Mouse (Mus musculus): ENCODE data around the gene Pole2. TPM values are rescaled to one million over a fixed set of nuclear protein-coding genes. Genes with fewer than 3 reads are reported as not detected.
A peak's percentile ranks its signal among the peaks of the same experiment; 100 is the strongest.
"Not testable (repeated sequence)": the region's sequence is repeated elsewhere in the genome, so short reads cannot be mapped to it uniquely, and the experiment has no call there.

Gene Pole2
- polyA plus RNA-seq, 1 experiment from 2014 or later: 31.1 TPM

- Histone ChIP-seq H3K36me3 (peaks cover 17% of the 10 kb centered on the region), H3K9ac (peak overlapping the region; percentile 78), H3K27me3 (replicated peaks) (no peaks in the 10 kb centered on the region), H3K27ac (peak overlapping the region; percentile 79), H3K4me2 (peak overlapping the region; percentile 92), H3K9me3 (replicated peaks) (no peaks in the 10 kb centered on the region), H3K4me1 (peaks cover 50% of the 10 kb centered on the region), H3K4me3 (peak overlapping the region; percentile 84)
- 7% methylated on average over 18 of the region's 18 CpGs for WGBS (ENCODE audit: insufficient replicate concordance)
- ATAC-seq: peak; percentile 9; the same call in 1 of the 2 replicates
Measured at GRCm38 (mm10) chr12:69167656-69168460, 60.1 kb downstream of the Pole2 start.

GRCm38 (mm10) chr12:69166861-69167581 is 61.0 kb downstream of the Pole2 start:
- Histone ChIP-seq H3K4me2 (peak overlapping the region; percentile 92; the same call in 1 of the 2 replicates), H3K4me1 (peaks cover 50% of the 10 kb centered on the region)
- H3K4me3 ChIP-seq; H3K27me3 ChIP-seq (replicated peaks); H3K36me3 ChIP-seq; H3K9me3 ChIP-seq (replicated peaks); ATAC-seq; H3K9ac ChIP-seq; H3K27ac ChIP-seq: not testable (repeated sequence)
- 73% methylated on average over 8 of the region's 8 CpGs for WGBS (ENCODE audit: insufficient replicate concordance)

GRCm38 (mm10) chr12:69164904-69165303 is 63.1 kb downstream of the Pole2 start:
- Histone ChIP-seq H3K27ac (no peak overlapping the region), H3K4me1 (peaks cover 40% of the 10 kb centered on the region), H3K9me3 (replicated peaks) (no peaks in the 10 kb centered on the region), H3K4me3 (no peak overlapping the region), H3K9ac (0 out of 2 replicates have a peak overlapping the region, but pooled peaks have one; percentile 14), H3K36me3 (no peaks in the 10 kb centered on the region), H3K27me3 (replicated peaks) (no peaks in the 10 kb centered on the region), H3K4me2 (no peak overlapping the region)
- 18% methylated on average over 3 of the region's 3 CpGs for WGBS (ENCODE audit: insufficient replicate concordance)
- ATAC-seq: no peak

GRCm38 (mm10) chr12:69163586-69163985 is 64.4 kb downstream of the Pole2 start:
- not testable (repeated sequence) for ATAC-seq; H3K4me2 ChIP-seq; H3K27me3 ChIP-seq (replicated peaks); H3K27ac ChIP-seq; H3K36me3 ChIP-seq; H3K9ac ChIP-seq; H3K9me3 ChIP-seq (replicated peaks); H3K4me3 ChIP-seq
- 75% methylated on average over 4 of the region's 4 CpGs for WGBS (ENCODE audit: insufficient replicate concordance)
- H3K4me1 ChIP-seq: peaks cover 37% of the 10 kb centered on the region

GRCm38 (mm10) chr12:69160677-69161076 is 67.3 kb downstream of the Pole2 start:
- H3K27ac ChIP-seq; H3K9me3 ChIP-seq (replicated peaks); H3K9ac ChIP-seq; ATAC-seq; H3K4me3 ChIP-seq; H3K4me2 ChIP-seq; H3K27me3 ChIP-seq (replicated peaks): not testable (repeated sequence)
- 71% methylated on average over 2 of the region's 2 CpGs for WGBS (ENCODE audit: insufficient replicate concordance)
- Histone ChIP-seq H3K4me1 (peaks cover 45% of the 10 kb centered on the region), H3K36me3 (peaks cover 20% of the 10 kb centered on the region)

GRCm38 (mm10) chr12:69159578-69159940 is 68.4 kb downstream of the Pole2 start:
- H3K27me3 ChIP-seq (replicated peaks): no peaks in the 10 kb centered on the region
- peaks cover 34% of the 10 kb centered on the region for H3K4me1 ChIP-seq
- H3K4me2 ChIP-seq: peak overlapping the region; percentile 63
- no peak overlapping the region for H3K9ac ChIP-seq
- no peaks in the 10 kb centered on the region for H3K9me3 ChIP-seq (replicated peaks)
- 0 out of 2 replicates have a peak overlapping the region, but pooled peaks have one; percentile 65 for H3K27ac ChIP-seq
- H3K36me3 ChIP-seq: peaks cover 20% of the 10 kb centered on the region
- 2% methylated on average over 9 of the region's 9 CpGs for WGBS (ENCODE audit: insufficient replicate concordance)
- H3K4me3 ChIP-seq: peak overlapping the region; percentile 33
- no peak for ATAC-seq

GRCm38 (mm10) chr12:69158765-69159577 is 69.0 kb downstream of the Pole2 start, which contains the start of gene Rps29:
TSS of gene Rps29 (minus strand) at chr12:69159186.
- WGBS (ENCODE audit: insufficient replicate concordance): under 1% methylated on average over 63 of the region's 68 CpGs

GRCm38 (mm10) chr12:69158366-69158764 is 69.6 kb downstream of the Pole2 start:
- no peaks in the 10 kb centered on the region for H3K27me3 ChIP-seq (replicated peaks)
- H3K36me3 ChIP-seq: peaks cover 20% of the 10 kb centered on the region
- ATAC-seq: no peak
- peak overlapping the region; percentile 75 for H3K4me2 ChIP-seq
- peak overlapping the region; percentile 89 for H3K9ac ChIP-seq
- peak overlapping the region; percentile 77 for H3K4me3 ChIP-seq
- H3K4me1 ChIP-seq: peaks cover 26% of the 10 kb centered on the region
- no peaks in the 10 kb centered on the region for H3K9me3 ChIP-seq (replicated peaks)
- H3K27ac ChIP-seq: peak overlapping the region; percentile 96
- under 1% methylated on average over 19 of the region's 19 CpGs for WGBS (ENCODE audit: insufficient replicate concordance)

More at GRCm38 (mm10) chr12:69158765-69159577, 69.0 kb downstream of the Pole2 start, which contains the start of gene Rps29:
- not testable (repeated sequence) for H3K9me3 ChIP-seq (replicated peaks); H3K27me3 ChIP-seq (replicated peaks)
- Histone ChIP-seq H3K27ac (peak within 1 kb of the TSS; percentile 96), H3K36me3 (peaks cover 20% of the 10 kb centered on the region), H3K4me1 (peaks cover 28% of the 10 kb centered on the region), H3K4me3 (peak within 1 kb of the TSS; percentile 77), H3K4me2 (peak within 1 kb of the TSS; percentile 75), H3K9ac (peak within 1 kb of the TSS; percentile 89)
- peak; percentile 95 for ATAC-seq

- H3K4me2 ChIP-seq: peak overlapping the region; percentile 75
- H3K9ac ChIP-seq: peak overlapping the region; percentile 89
- H3K9me3 ChIP-seq (replicated peaks): no peaks in the 10 kb centered on the region
- H3K36me3 ChIP-seq: peaks cover 20% of the 10 kb centered on the region
- peak overlapping the region; percentile 77 for H3K4me3 ChIP-seq
- no peaks in the 10 kb centered on the region for H3K27me3 ChIP-seq (replicated peaks)
- no peak for ATAC-seq
- H3K27ac ChIP-seq: peak overlapping the region; percentile 96
- H3K4me1 ChIP-seq: peaks cover 26% of the 10 kb centered on the region
- 69% methylated on average over 2 of the region's 2 CpGs for WGBS (ENCODE audit: insufficient replicate concordance)
Measured at GRCm38 (mm10) chr12:69157107-69157506, 70.9 kb downstream of the Pole2 start.

GRCm38 (mm10) chr12:69156436-69156835 is 71.6 kb downstream of the Pole2 start:
- Histone ChIP-seq H3K27me3 (replicated peaks) (no peaks in the 10 kb centered on the region), H3K4me2 (peak overlapping the region; percentile 75), H3K36me3 (peaks cover 20% of the 10 kb centered on the region), H3K9ac (no peak overlapping the region), H3K4me1 (peaks cover 26% of the 10 kb centered on the region), H3K9me3 (replicated peaks) (no peaks in the 10 kb centered on the region), H3K27ac (peak overlapping the region; percentile 96), H3K4me3 (no peak overlapping the region)
- WGBS (ENCODE audit: insufficient replicate concordance): 64% methylated on average over 4 of the region's 4 CpGs
- no peak for ATAC-seq

- Histone ChIP-seq H3K27ac (no peak overlapping the region; the same call in 1 of the 2 replicates), H3K9me3 (replicated peaks) (no peaks in the 10 kb centered on the region), H3K36me3 (peaks cover 20% of the 10 kb centered on the region), H3K9ac (no peak overlapping the region), H3K27me3 (replicated peaks) (no peaks in the 10 kb centered on the region), H3K4me3 (no peak overlapping the region), H3K4me1 (peaks cover 26% of the 10 kb centered on the region), H3K4me2 (no peak overlapping the region)
- 72% methylated on average over 2 of the region's 2 CpGs for WGBS (ENCODE audit: insufficient replicate concordance)
- ATAC-seq: no peak
Measured at GRCm38 (mm10) chr12:69155923-69156322, 72.1 kb downstream of the Pole2 start.
